Mouse (Mus musculus) limb, embryonic 12.5 days (tissue): ENCODE data around the gene Egflam. TPM values are rescaled to one million over a fixed set of nuclear protein-coding genes. Genes with fewer than 3 reads are reported as not detected.

Experiments used
- ATAC-seq: fragments of 200-750 bp; cut with Nextera tagmentation; 2 replicates; pipeline ENCODE4 v1.8.0; 2017; ENCODE audit warnings: low read depth, moderate TSS enrichment; ENCODE audit not compliant: insufficient number of reproducible peaks, insufficient read depth, low FRiP score, low TSS enrichment
- H3K27ac ChIP-seq: fragments of 300-500 bp; sonication (generic); 2 replicates; pipeline ENCODE4 v1.5.1; 2016; ENCODE audit warnings: mild to moderate bottlenecking, moderate library complexity
- H3K27me3 ChIP-seq: fragments of 300-500 bp; sonication (generic); 2 replicates; pipeline ENCODE4 v1.6.1; 2016; ENCODE audit warnings: mild to moderate bottlenecking, moderate library complexity
- H3K36me3 ChIP-seq: fragments of 300-500 bp; sonication (generic); 2 replicates; pipeline ENCODE4 v1.6.1; 2016; ENCODE audit warnings: mild to moderate bottlenecking, moderate library complexity
- H3K4me1 ChIP-seq: fragments of 300-500 bp; sonication (generic); replicated peaks from 2 replicates; pipeline ENCODE4 v1.6.1; 2016
- H3K4me2 ChIP-seq: fragments of 300-500 bp; sonication (generic); 2 replicates; pipeline ENCODE4 v1.6.1; 2016; ENCODE audit warnings: mild to moderate bottlenecking, moderate library complexity
- H3K4me3 ChIP-seq: fragments of 300-500 bp; sonication (generic); replicated peaks from 2 replicates; pipeline ENCODE4 v1.5.1; 2016; ENCODE audit warnings: mild to moderate bottlenecking
- H3K9ac ChIP-seq: fragments of 300-500 bp; sonication (generic); replicated peaks from 2 replicates; pipeline ENCODE4 v1.6.1; 2016; ENCODE audit warnings: mild to moderate bottlenecking, moderate library complexity
- H3K9me3 ChIP-seq: fragments of 300-500 bp; sonication (generic); 2 replicates; pipeline ENCODE4 v1.6.1; 2016; ENCODE audit warnings: mild to moderate bottlenecking, moderate library complexity
- WGBS: fragments of 180-500 bp; shearing (Covaris S2); methylation state at CpG from one replicate; pipeline ENCODE4 v1.1.7; 2016; 5-methylcytosine and 5-hydroxymethylcytosine counted together
- polyA plus RNA-seq: library from polyadenylated mRNA; unstranded; fragments of >200 nt; fragmentation: Nextera tagmentation; extraction: Ambion mirVana; gene quantifications from 2 replicates; pipeline ENCODE4 v1.2.1, GENCODE M21; 2016

Egflam gene
- polyA plus RNA-seq, 1 experiment from 2014 or later: 19.6 TPM

DNA sequence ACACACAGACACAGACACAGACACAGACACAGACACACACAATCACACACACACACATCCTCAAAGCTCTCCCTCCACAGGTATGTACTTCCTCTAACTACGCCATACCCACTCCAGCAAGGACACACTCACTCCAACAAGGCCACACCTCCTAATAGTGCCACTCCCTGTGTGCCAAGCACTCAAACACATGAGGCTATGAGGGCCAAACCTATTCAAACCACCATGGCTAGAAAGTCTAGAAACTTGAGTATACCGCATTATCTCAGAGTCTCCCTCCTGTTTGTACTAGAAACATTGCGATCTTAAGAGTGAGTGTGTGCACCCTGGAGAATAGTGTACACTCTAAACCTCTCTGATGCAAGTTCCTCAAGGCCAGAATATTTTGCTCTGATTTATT lies 182.3 kb downstream of the Egflam start:
- 91% methylated on average over 3 of the region's 3 CpGs for WGBS
- H3K36me3 ChIP-seq: no peaks in the 10 kb centered on the region; the same call in 1 of the 2 replicates
- H3K4me1 ChIP-seq: no peaks in the 10 kb centered on the region; the same call in 1 of the 2 replicates
- no peak for ATAC-seq
- H3K4me3 ChIP-seq: no peak overlapping the region
- H3K9ac ChIP-seq: no peak overlapping the region
- H3K4me2 ChIP-seq: no peak overlapping the region
- no peaks in the 10 kb centered on the region for H3K9me3 ChIP-seq
- H3K27ac ChIP-seq: no peak overlapping the region
- no peaks in the 10 kb centered on the region for H3K27me3 ChIP-seq

DNA sequence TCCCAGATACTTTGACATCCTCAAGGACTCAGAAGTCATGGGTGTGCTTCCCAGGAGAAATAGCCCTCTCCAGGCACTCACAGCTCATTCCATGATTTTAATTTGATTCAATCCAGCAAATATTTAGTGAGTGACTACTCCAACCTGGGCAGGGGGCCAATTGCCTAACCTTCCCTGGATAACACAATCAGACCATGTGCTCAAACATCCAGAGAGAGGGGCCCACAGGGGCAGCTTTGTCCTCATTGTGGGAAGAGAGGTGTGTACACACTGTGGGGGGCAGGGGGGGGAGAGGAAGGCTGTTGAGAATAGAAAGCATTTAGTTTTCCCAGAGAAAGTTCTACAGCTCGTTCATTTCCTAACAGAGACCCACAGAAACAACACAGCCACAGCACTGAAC lies 184.5 kb downstream of the Egflam start:
- Histone ChIP-seq H3K27me3 (no peaks in the 10 kb centered on the region), H3K36me3 (no peaks in the 10 kb centered on the region), H3K9me3 (no peaks in the 10 kb centered on the region), H3K4me1 (no peaks in the 10 kb centered on the region; the same call in 1 of the 2 replicates), H3K4me2 (no peak overlapping the region), H3K4me3 (no peak overlapping the region), H3K27ac (no peak overlapping the region), H3K9ac (no peak overlapping the region)
- 46% methylated on average over 1 of the region's 1 CpGs for WGBS
- ATAC-seq: no peak

DNA sequence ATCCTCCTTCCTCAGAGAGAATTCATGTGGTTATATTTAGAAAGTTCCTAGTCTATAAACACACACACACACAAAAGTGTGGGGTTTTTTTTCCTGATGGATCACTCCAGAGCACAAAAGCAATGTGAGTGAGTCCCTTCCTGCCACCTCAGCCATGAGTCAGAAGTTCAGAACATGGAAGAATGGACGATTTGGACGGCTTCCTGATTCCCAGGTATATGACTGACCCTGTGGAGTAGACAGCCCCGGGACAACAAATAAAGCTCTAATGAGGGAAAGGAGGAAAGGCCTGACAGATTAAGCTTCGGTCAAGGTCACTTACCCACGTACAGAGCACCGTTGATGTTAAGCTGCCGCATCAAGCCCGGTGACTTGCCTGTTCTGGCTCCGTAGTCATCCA lies 190.0 kb downstream of the Egflam start:
- no peak overlapping the region for H3K4me2 ChIP-seq
- H3K27me3 ChIP-seq: no peaks in the 10 kb centered on the region
- no peaks in the 10 kb centered on the region for H3K9me3 ChIP-seq
- H3K27ac ChIP-seq: no peak overlapping the region
- WGBS: 68% methylated on average over 9 of the region's 9 CpGs
- no peak for ATAC-seq
- H3K4me1 ChIP-seq: peaks cover 30% of the 10 kb centered on the region
- no peak overlapping the region for H3K4me3 ChIP-seq
- no peaks in the 10 kb centered on the region for H3K36me3 ChIP-seq
- no peak overlapping the region for H3K9ac ChIP-seq

GRCm38 (mm10) chr15:7207292-7207691 lies 190.9 kb downstream of the Egflam start:
- Histone ChIP-seq H3K9me3 (no peaks in the 10 kb centered on the region), H3K4me1 (peaks cover 34% of the 10 kb centered on the region), H3K27me3 (no peaks in the 10 kb centered on the region), H3K27ac (no peak overlapping the region), H3K4me3 (no peak overlapping the region), H3K36me3 (no peaks in the 10 kb centered on the region), H3K9ac (no peak overlapping the region), H3K4me2 (no peak overlapping the region)
- 85% methylated on average over 7 of the region's 7 CpGs for WGBS
- no peak for ATAC-seq

- Histone ChIP-seq H3K4me3 (no peak overlapping the region), H3K9me3 (no peaks in the 10 kb centered on the region), H3K36me3 (no peaks in the 10 kb centered on the region), H3K27me3 (no peaks in the 10 kb centered on the region), H3K9ac (no peak overlapping the region), H3K27ac (peak overlapping the region; percentile 56; the same call in 1 of the 2 replicates), H3K4me1 (peaks cover 46% of the 10 kb centered on the region), H3K4me2 (no peak overlapping the region; the same call in 1 of the 2 replicates)
- peak; percentile 26; the same call in 1 of the 2 replicates for ATAC-seq
- WGBS: 12% methylated on average over 5 of the region's 5 CpGs
Measured at GRCm38 (mm10) chr15:7206110-7206509, 192.1 kb downstream of the Egflam start.

GRCm38 (mm10) chr15:7204917-7205316 lies 193.3 kb downstream of the Egflam start:
- Histone ChIP-seq H3K9me3 (no peaks in the 10 kb centered on the region), H3K9ac (no peak overlapping the region), H3K27me3 (no peaks in the 10 kb centered on the region), H3K4me2 (no peak overlapping the region), H3K4me1 (peaks cover 51% of the 10 kb centered on the region), H3K27ac (no peak overlapping the region), H3K4me3 (no peak overlapping the region), H3K36me3 (no peaks in the 10 kb centered on the region)
- ATAC-seq: no peak
- 67% methylated on average over 13 of the region's 13 CpGs for WGBS

- H3K9me3 ChIP-seq: no peaks in the 10 kb centered on the region
- no peak overlapping the region for H3K4me2 ChIP-seq
- ATAC-seq: no peak
- 57% methylated on average over 9 of the region's 9 CpGs for WGBS
- no peak overlapping the region for H3K4me3 ChIP-seq
- H3K36me3 ChIP-seq: no peaks in the 10 kb centered on the region
- H3K9ac ChIP-seq: no peak overlapping the region
- H3K27me3 ChIP-seq: no peaks in the 10 kb centered on the region
- H3K27ac ChIP-seq: no peak overlapping the region
- H3K4me1 ChIP-seq: peaks cover 61% of the 10 kb centered on the region
Measured at GRCm38 (mm10) chr15:7203606-7204330, 194.4 kb downstream of the Egflam start.

GRCm38 (mm10) chr15:7202981-7203380 lies 195.2 kb downstream of the Egflam start:
- Histone ChIP-seq H3K36me3 (no peaks in the 10 kb centered on the region), H3K27ac (no peak overlapping the region), H3K4me2 (no peak overlapping the region), H3K27me3 (no peaks in the 10 kb centered on the region), H3K4me1 (peaks cover 67% of the 10 kb centered on the region), H3K9me3 (no peaks in the 10 kb centered on the region), H3K9ac (no peak overlapping the region), H3K4me3 (no peak overlapping the region)
- ATAC-seq: no peak
- 94% methylated on average over 5 of the region's 5 CpGs for WGBS

DNA sequence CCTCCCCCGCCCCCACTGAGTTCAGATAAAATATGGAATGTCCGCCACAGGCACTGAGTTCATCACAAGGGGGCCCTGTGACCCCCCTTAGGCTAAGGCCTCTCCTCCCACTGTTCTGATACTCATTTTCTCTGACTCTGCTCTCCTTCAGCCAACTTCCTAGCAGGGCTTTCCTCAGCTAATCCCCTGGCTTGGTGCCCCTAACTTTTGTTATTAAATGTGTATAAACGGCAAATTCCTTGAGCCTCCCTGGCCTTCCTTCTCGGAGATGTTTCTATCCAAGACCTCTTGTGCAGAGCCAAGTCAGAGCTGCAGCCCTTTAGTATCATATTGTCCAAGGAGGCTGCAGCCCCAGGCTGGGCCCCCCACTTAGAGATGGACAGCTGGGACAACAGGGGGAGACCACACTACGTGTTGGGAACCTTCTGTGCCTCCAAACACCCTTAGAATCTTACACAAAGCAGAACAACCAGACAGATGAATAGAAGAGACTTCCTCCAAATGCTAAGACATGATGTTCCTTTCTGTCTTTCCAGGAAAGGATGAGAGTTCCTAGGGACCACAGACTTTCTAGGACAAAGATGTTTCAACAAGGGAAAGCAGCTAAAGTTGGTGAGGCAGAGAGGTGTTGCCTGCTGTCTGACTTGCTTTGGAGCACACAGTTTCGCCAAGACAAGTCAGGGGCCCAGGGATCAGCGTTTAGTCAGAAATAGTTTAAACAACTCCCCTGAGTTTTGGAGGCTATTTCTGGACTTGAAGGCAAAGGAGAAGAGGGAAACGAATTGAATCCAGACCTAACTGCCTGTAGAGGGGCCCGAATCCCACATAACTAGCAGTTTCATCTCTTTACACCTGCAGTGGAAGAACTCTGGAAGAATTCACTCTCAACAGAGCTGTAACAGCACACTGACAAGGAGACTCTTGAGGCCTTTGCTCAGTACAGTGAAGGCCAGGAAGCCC lies 196.5 kb downstream of the Egflam start:
- Histone ChIP-seq H3K27me3 (no peaks in the 10 kb centered on the region), H3K9me3 (no peaks in the 10 kb centered on the region), H3K4me2 (no peak overlapping the region), H3K36me3 (no peaks in the 10 kb centered on the region), H3K4me3 (no peak overlapping the region), H3K27ac (peak overlapping the region; percentile 73), H3K9ac (no peak overlapping the region), H3K4me1 (peaks cover 73% of the 10 kb centered on the region)
- 50% methylated on average over 9 of the region's 9 CpGs for WGBS
- no peak for ATAC-seq

GRCm38 (mm10) chr15:7200286-7200685 lies 197.9 kb downstream of the Egflam start:
- no peak overlapping the region for H3K9ac ChIP-seq
- ATAC-seq: no peak
- no peak overlapping the region for H3K27ac ChIP-seq
- no peaks in the 10 kb centered on the region for H3K36me3 ChIP-seq
- 82% methylated on average over 6 of the region's 6 CpGs for WGBS
- no peak overlapping the region for H3K4me2 ChIP-seq
- H3K4me1 ChIP-seq: peaks cover 65% of the 10 kb centered on the region
- H3K4me3 ChIP-seq: no peak overlapping the region
- H3K27me3 ChIP-seq: no peaks in the 10 kb centered on the region
- no peaks in the 10 kb centered on the region for H3K9me3 ChIP-seq

DNA sequence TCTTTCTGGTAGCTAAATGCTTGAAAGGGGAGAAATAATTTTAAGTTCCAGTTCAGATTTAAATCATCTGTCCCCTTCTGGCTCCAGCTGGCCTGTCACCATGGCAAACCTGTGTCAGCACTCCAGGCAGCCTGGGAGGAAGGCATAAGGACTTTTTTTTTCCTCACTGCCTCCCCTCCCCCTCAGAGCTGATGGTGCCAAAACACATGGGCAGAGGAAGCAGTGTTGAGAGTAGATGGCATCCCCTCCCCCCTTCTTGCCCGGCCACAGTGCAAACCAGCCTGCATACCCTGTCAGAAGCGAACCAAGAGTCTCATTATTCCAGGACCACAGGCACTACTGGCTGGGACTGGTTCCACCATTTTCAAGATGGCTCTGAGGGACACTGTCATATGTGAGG lies 199.4 kb downstream of the Egflam start:
- ATAC-seq: no peak
- Histone ChIP-seq H3K9me3 (no peaks in the 10 kb centered on the region), H3K4me2 (no peak overlapping the region), H3K4me1 (peaks cover 63% of the 10 kb centered on the region), H3K9ac (no peak overlapping the region), H3K27ac (0 out of 2 replicates have a peak overlapping the region, but pooled peaks have one; percentile 9), H3K4me3 (no peak overlapping the region), H3K36me3 (no peaks in the 10 kb centered on the region), H3K27me3 (no peaks in the 10 kb centered on the region)
- 35% methylated on average over 2 of the region's 2 CpGs for WGBS
